Mouse (Mus musculus): ENCODE measurements around the gene Tmem189. TPM values are rescaled to one million over a fixed set of nuclear protein-coding genes. Genes with fewer than 3 reads are reported as not detected.

The Tmem189 gene
- polyA plus RNA-seq, 1 experiment from 2014 or later, result 13.7 TPM

GRCm38 (mm10) chr2:167694963-167695362 lies 5.3 kb upstream of the Tmem189 start:
- no peak for ATAC-seq (ENCODE audit: low read depth)
- Histone ChIP-seq H3K4me3 (ENCODE audit: low read depth, low read length) (no peak overlapping the region), H3K4me1 (ENCODE audit: control insufficient read depth, low read depth, low read length) (peaks cover 9% of the 10 kb centered on the region), H3K9me3 (replicated peaks; ENCODE audit: control insufficient read depth, low read length) (no peaks in the 10 kb centered on the region), H3K27me3 (ENCODE audit: control insufficient read depth, insufficient read depth, low read depth, low read length) (peaks cover 10% of the 10 kb centered on the region), H3K27ac (ENCODE audit: low read length) (no peak overlapping the region), H3K9ac (ENCODE audit: low read depth, low read length) (no peak overlapping the region), H3K4me2 (ENCODE audit: low read depth, low read length) (no peak overlapping the region), H3K36me3 (ENCODE audit: control insufficient read depth, insufficient read depth) (no peaks in the 10 kb centered on the region)
- 69% methylated on average over 7 of the region's 7 CpGs for WGBS (ENCODE audit: insufficient replicate concordance)

GRCm38 (mm10) chr2:167694244-167694643 lies 4.6 kb upstream of the Tmem189 start:
- Histone ChIP-seq H3K36me3 (ENCODE audit: control insufficient read depth, insufficient read depth) (no peaks in the 10 kb centered on the region), H3K27me3 (ENCODE audit: control insufficient read depth, insufficient read depth, low read depth, low read length) (peaks cover 17% of the 10 kb centered on the region), H3K9ac (ENCODE audit: low read depth, low read length) (no peak overlapping the region), H3K4me3 (ENCODE audit: low read depth, low read length) (no peak overlapping the region), H3K27ac (ENCODE audit: low read length) (no peak overlapping the region), H3K9me3 (replicated peaks; ENCODE audit: control insufficient read depth, low read length) (no peaks in the 10 kb centered on the region), H3K4me1 (ENCODE audit: control insufficient read depth, low read depth, low read length) (peaks cover 11% of the 10 kb centered on the region), H3K4me2 (ENCODE audit: low read depth, low read length) (no peak overlapping the region)
- WGBS (ENCODE audit: insufficient replicate concordance), result 61% methylated on average over 1 of the region's 1 CpGs
- no peak for ATAC-seq (ENCODE audit: low read depth)

GRCm38 (mm10) chr2:167693540-167693939 lies 3.9 kb upstream of the Tmem189 start:
- H3K27ac ChIP-seq (ENCODE audit: low read length), result no peak overlapping the region
- H3K4me2 ChIP-seq (ENCODE audit: low read depth, low read length), result no peak overlapping the region
- H3K9ac ChIP-seq (ENCODE audit: low read depth, low read length), result no peak overlapping the region
- H3K9me3 ChIP-seq (replicated peaks; ENCODE audit: control insufficient read depth, low read length), result no peaks in the 10 kb centered on the region
- no peaks in the 10 kb centered on the region for H3K36me3 ChIP-seq (ENCODE audit: control insufficient read depth, insufficient read depth)
- no peak overlapping the region for H3K4me3 ChIP-seq (ENCODE audit: low read depth, low read length)
- peaks cover 13% of the 10 kb centered on the region for H3K4me1 ChIP-seq (ENCODE audit: control insufficient read depth, low read depth, low read length)
- H3K27me3 ChIP-seq (ENCODE audit: control insufficient read depth, insufficient read depth, low read depth, low read length), result peaks cover 25% of the 10 kb centered on the region
- WGBS (ENCODE audit: insufficient replicate concordance), result 67% methylated on average over 2 of the region's 2 CpGs
- ATAC-seq (ENCODE audit: low read depth), result no peak

DNA sequence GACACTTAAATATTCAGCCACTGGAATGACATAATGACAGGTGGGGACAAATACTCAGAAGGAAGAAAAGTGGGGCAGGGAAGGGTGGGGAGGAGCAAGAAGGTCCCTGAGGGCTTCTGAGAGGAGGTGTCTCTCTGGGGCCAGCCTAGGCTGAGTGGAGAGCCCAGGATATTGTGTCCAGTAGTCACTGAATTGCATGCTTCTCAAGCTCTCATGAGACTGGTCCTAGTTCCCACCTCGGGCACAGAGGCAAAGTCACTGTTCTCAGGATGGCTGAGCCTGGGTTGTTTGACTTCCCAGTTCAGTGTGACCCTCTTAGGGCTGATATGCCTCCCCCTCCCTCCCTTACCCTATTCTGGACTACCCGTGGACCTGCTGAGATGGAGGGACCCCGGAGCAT lies 3.2 kb upstream of the Tmem189 start:
- H3K27ac ChIP-seq (ENCODE audit: low read length), result no peak overlapping the region
- peaks cover 29% of the 10 kb centered on the region for H3K27me3 ChIP-seq (ENCODE audit: control insufficient read depth, insufficient read depth, low read depth, low read length)
- no peak overlapping the region for H3K4me3 ChIP-seq (ENCODE audit: low read depth, low read length)
- peaks cover 17% of the 10 kb centered on the region for H3K4me1 ChIP-seq (ENCODE audit: control insufficient read depth, low read depth, low read length)
- 54% methylated on average over 3 of the region's 3 CpGs for WGBS (ENCODE audit: insufficient replicate concordance)
- no peak for ATAC-seq (ENCODE audit: low read depth)
- no peak overlapping the region for H3K9ac ChIP-seq (ENCODE audit: low read depth, low read length)
- H3K9me3 ChIP-seq (replicated peaks; ENCODE audit: control insufficient read depth, low read length), result no peaks in the 10 kb centered on the region
- no peaks in the 10 kb centered on the region for H3K36me3 ChIP-seq (ENCODE audit: control insufficient read depth, insufficient read depth)
- no peak overlapping the region for H3K4me2 ChIP-seq (ENCODE audit: low read depth, low read length)

GRCm38 (mm10) chr2:167691871-167692661 lies 2.4 kb upstream of the Tmem189 start:
- Histone ChIP-seq H3K27ac (ENCODE audit: low read length) (no peak overlapping the region), H3K9ac (ENCODE audit: low read depth, low read length) (no peak overlapping the region), H3K4me1 (ENCODE audit: control insufficient read depth, low read depth, low read length) (peaks cover 21% of the 10 kb centered on the region), H3K9me3 (replicated peaks; ENCODE audit: control insufficient read depth, low read length) (no peaks in the 10 kb centered on the region), H3K4me2 (ENCODE audit: low read depth, low read length) (peak overlapping the region; percentile 43), H3K27me3 (ENCODE audit: control insufficient read depth, insufficient read depth, low read depth, low read length) (peaks cover 29% of the 10 kb centered on the region), H3K36me3 (ENCODE audit: control insufficient read depth, insufficient read depth) (no peaks in the 10 kb centered on the region), H3K4me3 (ENCODE audit: low read depth, low read length) (peak overlapping the region; percentile 72)
- WGBS (ENCODE audit: insufficient replicate concordance), result 72% methylated on average over 14 of the region's 14 CpGs
- ATAC-seq (ENCODE audit: low read depth), result no peak

GRCm38 (mm10) chr2:167691410-167691809 lies 1.8 kb upstream of the Tmem189 start:
- Histone ChIP-seq H3K27ac (ENCODE audit: low read length) (no peak overlapping the region), H3K4me1 (ENCODE audit: control insufficient read depth, low read depth, low read length) (peaks cover 23% of the 10 kb centered on the region), H3K36me3 (ENCODE audit: control insufficient read depth, insufficient read depth) (no peaks in the 10 kb centered on the region), H3K4me2 (ENCODE audit: low read depth, low read length) (peak overlapping the region; percentile 43), H3K9me3 (replicated peaks; ENCODE audit: control insufficient read depth, low read length) (no peaks in the 10 kb centered on the region), H3K9ac (ENCODE audit: low read depth, low read length) (peak overlapping the region; percentile 47; the same call in 1 of the 2 replicates), H3K4me3 (ENCODE audit: low read depth, low read length) (peak overlapping the region; percentile 72), H3K27me3 (ENCODE audit: control insufficient read depth, insufficient read depth, low read depth, low read length) (peaks cover 29% of the 10 kb centered on the region)
- WGBS (ENCODE audit: insufficient replicate concordance), result 78% methylated on average over 6 of the region's 6 CpGs
- ATAC-seq (ENCODE audit: low read depth), result no peak

DNA sequence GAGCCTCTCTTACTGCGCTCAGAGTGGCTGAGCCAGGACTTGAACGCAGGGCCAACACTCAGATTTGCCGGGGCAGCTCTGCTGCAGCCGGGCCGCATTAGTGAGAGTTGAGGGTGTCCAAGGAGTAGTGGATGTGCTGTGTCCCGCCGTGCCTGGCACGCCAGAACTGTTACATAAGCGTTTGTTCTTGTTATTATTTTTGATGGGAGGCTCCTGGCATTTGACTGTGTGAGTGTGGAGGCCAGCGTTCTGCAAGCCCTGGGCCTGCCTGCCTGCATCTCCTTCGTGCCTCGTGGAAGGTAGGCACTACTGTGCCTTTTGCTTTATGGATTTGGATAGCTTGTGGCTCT lies 1.3 kb upstream of the Tmem189 start:
- Histone ChIP-seq H3K9me3 (replicated peaks; ENCODE audit: control insufficient read depth, low read length) (no peaks in the 10 kb centered on the region), H3K36me3 (ENCODE audit: control insufficient read depth, insufficient read depth) (no peaks in the 10 kb centered on the region), H3K27me3 (ENCODE audit: control insufficient read depth, insufficient read depth, low read depth, low read length) (peaks cover 29% of the 10 kb centered on the region), H3K9ac (ENCODE audit: low read depth, low read length) (peak overlapping the region; percentile 47), H3K4me2 (ENCODE audit: low read depth, low read length) (peak overlapping the region; percentile 43), H3K4me1 (ENCODE audit: control insufficient read depth, low read depth, low read length) (peaks cover 23% of the 10 kb centered on the region), H3K27ac (ENCODE audit: low read length) (no peak overlapping the region), H3K4me3 (ENCODE audit: low read depth, low read length) (peak overlapping the region; percentile 72)
- WGBS (ENCODE audit: insufficient replicate concordance), result 63% methylated on average over 12 of the region's 12 CpGs
- no peak for ATAC-seq (ENCODE audit: low read depth)

GRCm38 (mm10) chr2:167690219-167690961 lies 768 bp upstream of the Tmem189 start:
- no peak for ATAC-seq (ENCODE audit: low read depth)
- no peaks in the 10 kb centered on the region for H3K9me3 ChIP-seq (replicated peaks; ENCODE audit: control insufficient read depth, low read length)
- H3K9ac ChIP-seq (ENCODE audit: low read depth, low read length), result peak overlapping the region; percentile 47
- 18% methylated on average over 15 of the region's 15 CpGs for WGBS (ENCODE audit: insufficient replicate concordance)
- no peaks in the 10 kb centered on the region for H3K36me3 ChIP-seq (ENCODE audit: control insufficient read depth, insufficient read depth)
- peak overlapping the region; percentile 85 for H3K4me2 ChIP-seq (ENCODE audit: low read depth, low read length)
- peaks cover 29% of the 10 kb centered on the region for H3K27me3 ChIP-seq (ENCODE audit: control insufficient read depth, insufficient read depth, low read depth, low read length)
- no peak overlapping the region; the same call in 1 of the 2 replicates for H3K27ac ChIP-seq (ENCODE audit: low read length)
- H3K4me3 ChIP-seq (ENCODE audit: low read depth, low read length), result peak overlapping the region; percentile 72
- peaks cover 23% of the 10 kb centered on the region for H3K4me1 ChIP-seq (ENCODE audit: control insufficient read depth, low read depth, low read length)
